Mouse (Mus musculus): Measurements from ENCODE around the gene Pip5k1b.

Pip5k1b gene

DNA sequence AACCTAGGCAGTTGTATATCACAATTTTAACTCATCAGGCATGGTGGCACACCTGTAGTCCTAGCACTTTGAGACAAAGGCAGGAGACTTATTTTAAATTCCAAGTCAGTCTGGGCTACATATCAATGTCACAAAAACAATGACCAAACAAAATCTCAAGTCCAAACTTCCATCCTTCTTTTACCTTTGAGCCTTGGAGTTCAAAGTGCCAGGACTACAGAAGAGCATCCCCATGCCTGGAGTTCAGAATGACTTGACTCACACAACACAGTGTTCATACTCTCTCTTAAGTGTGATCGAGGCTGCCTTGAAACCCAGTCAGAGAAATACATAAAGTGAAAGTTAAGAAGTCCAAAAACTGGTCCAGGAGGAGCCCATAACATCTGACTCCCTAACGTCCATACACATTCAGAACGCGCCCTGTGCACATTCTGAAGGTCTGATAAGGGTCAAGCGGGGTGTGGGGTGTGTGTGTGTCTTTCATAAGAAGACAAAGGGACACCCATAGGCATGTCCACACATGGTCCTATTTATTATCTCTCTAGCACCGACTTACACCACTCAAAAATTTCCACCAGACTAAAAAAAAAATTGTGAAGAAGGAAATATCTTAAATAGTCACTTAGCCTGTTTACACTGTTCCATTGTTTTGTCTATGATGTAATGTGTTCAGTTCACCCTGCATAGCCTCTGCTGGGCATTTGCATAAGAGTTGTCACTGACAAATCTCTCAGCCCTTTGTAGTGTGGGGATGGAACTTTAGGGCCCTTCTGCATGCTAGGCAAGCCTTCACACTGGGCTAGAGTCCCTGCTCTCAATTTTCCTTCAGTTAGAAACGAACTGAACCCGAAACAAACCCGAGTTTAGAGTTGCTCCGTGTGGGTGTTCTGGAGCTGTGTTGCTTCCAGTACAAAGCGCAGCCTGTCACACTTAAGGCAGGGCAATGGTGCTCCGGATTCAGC, 296.0 kb downstream of the Pip5k1b start:
- no peak for DNase-seq (ENCODE audit: low spot score in 2 of 2)

- DNase-seq (ENCODE audit: low spot score in 2 of 2) = no peak
Measured at GRCm38 (mm10) chr19:24258368-24258767, 297.3 kb downstream of the Pip5k1b start.

DNA sequence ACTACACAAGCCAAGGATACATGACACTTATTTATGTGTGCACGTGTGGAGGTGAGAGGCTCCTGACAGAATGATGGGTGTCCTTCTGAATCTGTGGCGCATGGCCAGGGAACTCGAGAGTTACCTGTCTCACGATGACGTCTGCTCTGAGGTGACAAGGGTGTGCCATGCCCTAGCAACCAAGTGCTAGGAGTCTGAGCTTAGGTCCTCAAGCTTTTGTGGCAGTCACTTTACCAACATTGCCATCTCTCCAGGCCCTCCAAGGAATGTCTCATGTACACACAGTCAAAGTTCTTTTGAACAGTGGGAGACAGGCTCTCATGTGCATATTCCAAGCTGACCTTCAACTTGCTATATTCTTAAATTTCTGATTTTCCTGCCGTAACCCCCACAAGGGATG, 297.7 kb downstream of the Pip5k1b start:
- DNase-seq (ENCODE audit: low spot score in 2 of 2) = no peak

GRCm38 (mm10) chr19:24253657-24254260, 301.9 kb downstream of the Pip5k1b start:
- no peak for DNase-seq (ENCODE audit: low spot score in 2 of 2)

DNA sequence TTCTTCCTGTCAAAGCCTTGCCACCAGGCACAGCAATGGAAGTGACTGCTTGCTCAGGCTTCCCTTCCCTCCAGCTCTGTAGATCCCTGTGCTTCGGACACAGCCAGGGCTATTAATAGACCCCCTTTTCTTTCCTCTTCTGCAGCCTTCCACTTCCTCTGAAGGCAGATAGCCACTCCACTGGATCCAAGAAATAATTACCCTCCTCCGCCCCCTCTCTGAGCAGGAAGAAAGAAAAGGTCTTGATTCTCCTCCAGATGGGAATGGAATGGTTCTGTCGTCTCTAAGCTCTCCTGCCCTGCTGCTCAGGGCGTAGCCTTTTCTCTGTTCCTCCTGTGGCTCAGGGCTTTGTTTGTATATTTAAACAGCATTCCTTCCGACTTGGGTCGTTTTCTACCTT, 303.8 kb downstream of the Pip5k1b start:
- no peak for DNase-seq (ENCODE audit: low spot score in 2 of 2)
